Mouse (Mus musculus) forebrain, embryonic 15.5 days (tissue): Measurements from ENCODE around the gene Scn3a. TPM values are rescaled to one million over a fixed set of nuclear protein-coding genes. Genes with fewer than 3 reads are reported as not detected.
A peak's percentile ranks its signal among the peaks of the same experiment; 100 is the strongest.

Source experiments
- ATAC-seq: fragments of 200-750 bp; cut with Nextera tagmentation; replicated peaks from 2 replicates; pipeline ENCODE4 v1.8.0; 2017; ENCODE audit warnings: mild to moderate bottlenecking, moderate TSS enrichment, moderate library complexity
- H3K27ac ChIP-seq: fragments of 300-500 bp; sonication (generic); replicated peaks from 2 replicates; pipeline ENCODE4 v1.5.1; 2015; ENCODE audit warnings: mild to moderate bottlenecking, inconsistent platforms
- H3K27me3 ChIP-seq: fragments of 300-500 bp; sonication (generic); 2 replicates; pipeline ENCODE4 v1.6.1; 2015; ENCODE audit warnings: inconsistent platforms
- H3K36me3 ChIP-seq: fragments of 300-500 bp; sonication (generic); 2 replicates; pipeline ENCODE4 v1.6.1; 2015; ENCODE audit warnings: mild to moderate bottlenecking, inconsistent platforms
- H3K4me1 ChIP-seq: fragments of 300-500 bp; sonication (generic); 2 replicates; pipeline ENCODE4 v1.6.1; 2015; ENCODE audit warnings: inconsistent platforms
- H3K4me2 ChIP-seq: fragments of 300-500 bp; sonication (generic); replicated peaks from 2 replicates; pipeline ENCODE4 v1.6.1; 2015; ENCODE audit warnings: mild to moderate bottlenecking, inconsistent platforms
- H3K4me3 ChIP-seq: fragments of 300-500 bp; sonication (generic); 2 replicates; pipeline ENCODE4 v1.5.1; 2015; ENCODE audit warnings: mild to moderate bottlenecking, inconsistent platforms
- H3K9ac ChIP-seq: fragments of 300-500 bp; sonication (generic); replicated peaks from 2 replicates; pipeline ENCODE4 v1.6.1; 2015; ENCODE audit warnings: mild to moderate bottlenecking, inconsistent platforms
- H3K9me3 ChIP-seq: fragments of 300-500 bp; sonication (generic); 2 replicates; pipeline ENCODE4 v1.6.1; 2016; ENCODE audit warnings: inconsistent platforms
- WGBS: fragments of 180-500 bp; shearing (Covaris S2); methylation state at CpG from one replicate; pipeline ENCODE4 v1.1.7; 2015; ENCODE audit warnings: mixed read lengths; 5-methylcytosine and 5-hydroxymethylcytosine counted together
- polyA plus RNA-seq: library from polyadenylated mRNA; unstranded; fragments of >200 nt; fragmentation: Nextera tagmentation; extraction: Ambion mirVana; gene quantifications from 2 replicates; pipeline ENCODE4 v1.2.1, GENCODE M21; 2015

The Scn3a gene
- polyA plus RNA-seq, 1 experiment from 2014 or later = 51.9 TPM

DNA sequence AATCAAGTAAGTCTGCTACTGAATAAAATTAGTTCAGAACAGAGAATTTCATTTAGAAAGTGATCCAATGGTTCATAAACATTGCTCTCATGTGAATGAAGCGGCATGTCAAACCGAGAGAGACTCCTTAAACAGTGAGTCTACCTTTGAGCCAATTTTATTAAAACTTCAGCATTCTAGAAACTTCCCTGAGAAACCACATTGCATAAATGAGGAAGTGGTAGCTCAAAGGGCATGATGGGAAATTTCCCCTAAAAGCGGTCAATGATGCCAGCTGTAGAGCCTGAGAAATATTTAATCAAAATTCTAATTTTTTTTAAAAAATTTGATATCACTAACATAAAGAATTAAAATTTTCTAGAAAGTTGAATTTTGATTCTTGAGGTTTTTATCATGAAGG is 16.9 kb downstream of the Scn3a start:
- 98% methylated on average over 3 of the region's 3 CpGs for WGBS
- Histone ChIP-seq H3K27ac (no peak overlapping the region), H3K9ac (no peak overlapping the region), H3K4me2 (no peak overlapping the region), H3K4me1 (peaks cover 7% of the 10 kb centered on the region), H3K36me3 (no peaks in the 10 kb centered on the region), H3K9me3 (no peaks in the 10 kb centered on the region), H3K27me3 (no peaks in the 10 kb centered on the region), H3K4me3 (no peak overlapping the region)
- ATAC-seq = no peak

DNA sequence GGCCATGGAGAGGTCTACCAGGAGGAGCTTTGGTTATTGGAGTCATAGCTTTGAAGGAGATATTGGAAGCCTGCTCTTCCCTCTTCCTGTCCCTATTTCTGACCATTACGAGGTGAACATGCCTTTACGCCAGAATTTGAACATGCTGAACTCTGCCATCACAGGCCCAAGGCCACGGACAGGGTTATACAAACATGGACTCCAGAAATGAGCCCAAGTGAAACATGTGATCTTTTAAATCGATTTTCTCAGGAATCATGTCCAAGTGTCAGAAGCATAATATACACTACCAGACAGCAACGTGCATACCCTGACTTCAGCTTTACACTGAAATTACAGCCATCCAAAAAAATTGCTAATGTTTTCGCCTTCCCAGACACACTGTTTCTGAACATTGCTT is 18.8 kb downstream of the Scn3a start:
- H3K4me1 ChIP-seq = peaks cover 7% of the 10 kb centered on the region
- H3K4me3 ChIP-seq = no peak overlapping the region
- H3K9me3 ChIP-seq = no peaks in the 10 kb centered on the region
- no peak overlapping the region for H3K27ac ChIP-seq
- H3K4me2 ChIP-seq = no peak overlapping the region
- 96% methylated on average over 6 of the region's 6 CpGs for WGBS
- no peak overlapping the region for H3K9ac ChIP-seq
- no peak for ATAC-seq
- no peaks in the 10 kb centered on the region for H3K27me3 ChIP-seq
- H3K36me3 ChIP-seq = no peaks in the 10 kb centered on the region

GRCm38 (mm10) chr2:65547341-65547740 is 20.1 kb downstream of the Scn3a start:
- Histone ChIP-seq H3K27ac (no peak overlapping the region), H3K9ac (no peak overlapping the region), H3K9me3 (no peaks in the 10 kb centered on the region), H3K4me2 (no peak overlapping the region), H3K36me3 (no peaks in the 10 kb centered on the region), H3K4me3 (no peak overlapping the region), H3K4me1 (peaks cover 12% of the 10 kb centered on the region), H3K27me3 (no peaks in the 10 kb centered on the region)
- 64% methylated on average over 4 of the region's 4 CpGs for WGBS
- no peak for ATAC-seq

DNA sequence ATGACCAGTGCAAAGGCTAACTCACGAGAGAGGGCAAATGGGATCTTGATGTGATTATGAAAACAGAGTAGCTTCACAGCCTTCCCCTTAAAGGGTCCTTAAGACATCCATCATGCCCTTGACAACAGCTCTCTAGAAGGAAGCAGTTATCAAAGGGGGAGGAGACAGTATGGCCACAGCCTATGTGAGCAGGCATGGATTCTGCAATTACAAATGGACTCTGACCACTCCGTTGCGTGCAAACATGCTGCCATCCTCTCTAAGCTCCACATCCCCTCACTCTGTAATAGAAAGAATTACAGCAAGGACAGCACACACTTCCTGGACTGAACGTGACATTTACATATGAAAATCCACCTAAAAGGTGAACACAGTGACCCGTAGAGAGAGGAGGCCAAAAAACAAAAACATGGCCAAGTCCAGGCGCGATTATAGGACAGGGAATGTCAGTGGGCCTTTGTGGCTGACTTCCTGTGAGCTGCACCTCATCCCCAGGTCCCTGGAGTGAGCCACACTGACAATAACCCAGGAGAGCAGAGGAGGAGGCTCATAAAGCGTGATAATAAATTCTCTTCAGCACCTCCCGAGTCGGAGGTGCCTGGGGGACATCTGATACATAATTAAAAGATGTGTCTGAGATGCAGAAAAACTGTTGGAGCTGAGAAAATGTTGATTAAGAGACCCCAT is 24.4 kb downstream of the Scn3a start:
- Histone ChIP-seq H3K9ac (no peak overlapping the region), H3K36me3 (no peaks in the 10 kb centered on the region), H3K27ac (no peak overlapping the region), H3K9me3 (no peaks in the 10 kb centered on the region), H3K4me2 (no peak overlapping the region), H3K27me3 (no peaks in the 10 kb centered on the region), H3K4me1 (peaks cover 8% of the 10 kb centered on the region; the same call in 1 of the 2 replicates), H3K4me3 (no peak overlapping the region)
- WGBS = 68% methylated on average over 10 of the region's 10 CpGs
- no peak for ATAC-seq

DNA sequence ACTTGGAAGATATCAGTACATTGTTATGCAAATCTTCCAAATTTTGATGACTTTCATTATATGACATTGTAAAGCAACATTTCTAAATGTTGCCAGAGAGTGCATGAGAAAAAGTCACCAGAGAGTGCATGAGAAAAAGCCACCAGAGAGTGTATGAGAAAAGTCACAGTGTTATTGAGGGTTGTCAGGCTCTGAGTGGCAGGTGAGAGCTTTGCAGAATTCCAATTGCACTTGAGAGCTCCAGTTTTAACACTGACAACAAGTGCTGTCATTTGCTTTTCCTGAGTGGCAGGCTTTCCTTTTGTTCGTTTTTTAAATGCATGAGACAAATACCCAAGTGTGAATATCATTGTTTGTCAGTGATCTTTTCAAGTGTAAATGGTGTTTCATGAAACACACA is 25.6 kb downstream of the Scn3a start:
- 47% methylated on average over 1 of the region's 1 CpGs for WGBS

GRCm38 (mm10) chr2:65538436-65538835 is 29.0 kb downstream of the Scn3a start:
- WGBS = 71% methylated on average over 5 of the region's 5 CpGs
- H3K4me1 ChIP-seq = peaks cover 6% of the 10 kb centered on the region; the same call in 1 of the 2 replicates
- 0 out of 2 replicates have a peak, but pooled peaks cover 3% of the 10 kb centered on the region for H3K36me3 ChIP-seq
- no peak overlapping the region for H3K4me3 ChIP-seq
- H3K9ac ChIP-seq = no peak overlapping the region
- no peak overlapping the region for H3K27ac ChIP-seq
- no peak overlapping the region for H3K4me2 ChIP-seq
- H3K9me3 ChIP-seq = no peaks in the 10 kb centered on the region
- no peaks in the 10 kb centered on the region for H3K27me3 ChIP-seq
- ATAC-seq = no peak

More for the DNA sequence above, 25.6 kb downstream of the Scn3a start:
- ATAC-seq = peak; percentile 44; the same call in 1 of the 2 replicates
- Histone ChIP-seq H3K9me3 (no peaks in the 10 kb centered on the region), H3K27ac (no peak overlapping the region), H3K4me3 (no peak overlapping the region), H3K36me3 (no peaks in the 10 kb centered on the region), H3K4me1 (peaks cover 8% of the 10 kb centered on the region; the same call in 1 of the 2 replicates), H3K4me2 (no peak overlapping the region), H3K27me3 (no peaks in the 10 kb centered on the region), H3K9ac (no peak overlapping the region)

- WGBS = 76% methylated on average over 10 of the region's 10 CpGs
- 0 out of 2 replicates have a peak, but pooled peaks have one; percentile 23 for ATAC-seq
These were observed 35.1 kb downstream of the Scn3a start for GRCm38 (mm10) chr2:65532127-65532854.

GRCm38 (mm10) chr2:65529148-65529547 is 38.3 kb downstream of the Scn3a start:
- H3K27me3 ChIP-seq = no peaks in the 10 kb centered on the region
- peaks cover 19% of the 10 kb centered on the region for H3K36me3 ChIP-seq
- no peak overlapping the region for H3K4me2 ChIP-seq
- H3K4me3 ChIP-seq = no peak overlapping the region
- ATAC-seq = no peak
- no peak overlapping the region for H3K27ac ChIP-seq
- no peak overlapping the region for H3K9ac ChIP-seq
- H3K4me1 ChIP-seq = no peaks in the 10 kb centered on the region
- 77% methylated on average over 5 of the region's 5 CpGs for WGBS
- no peaks in the 10 kb centered on the region for H3K9me3 ChIP-seq

More at GRCm38 (mm10) chr2:65532127-65532854, 35.1 kb downstream of the Scn3a start:
- Histone ChIP-seq H3K4me2 (no peak overlapping the region), H3K27me3 (no peaks in the 10 kb centered on the region), H3K27ac (0 out of 2 replicates have a peak overlapping the region, but pooled peaks have one; percentile 15), H3K9ac (no peak overlapping the region), H3K36me3 (peaks cover 6% of the 10 kb centered on the region; the same call in 1 of the 2 replicates), H3K9me3 (no peaks in the 10 kb centered on the region), H3K4me1 (no peaks in the 10 kb centered on the region), H3K4me3 (no peak overlapping the region)

GRCm38 (mm10) chr2:65516703-65517102 is 50.7 kb downstream of the Scn3a start:
- Histone ChIP-seq H3K36me3 (peaks cover 16% of the 10 kb centered on the region), H3K27me3 (no peaks in the 10 kb centered on the region), H3K27ac (no peak overlapping the region), H3K4me1 (no peaks in the 10 kb centered on the region), H3K4me3 (no peak overlapping the region), H3K4me2 (no peak overlapping the region), H3K9me3 (no peaks in the 10 kb centered on the region), H3K9ac (no peak overlapping the region)
- WGBS = 74% methylated on average over 6 of the region's 6 CpGs
- no peak for ATAC-seq

- no peak overlapping the region for H3K9ac ChIP-seq
- no peak for ATAC-seq
- 82% methylated on average over 12 of the region's 12 CpGs for WGBS
- H3K4me2 ChIP-seq = no peak overlapping the region
- H3K9me3 ChIP-seq = no peaks in the 10 kb centered on the region
- H3K4me3 ChIP-seq = no peak overlapping the region
- peaks cover 22% of the 10 kb centered on the region for H3K36me3 ChIP-seq
- H3K27ac ChIP-seq = no peak overlapping the region
- no peaks in the 10 kb centered on the region for H3K27me3 ChIP-seq
- H3K4me1 ChIP-seq = no peaks in the 10 kb centered on the region
These were observed 59.2 kb downstream of the Scn3a start for GRCm38 (mm10) chr2:65508217-65508616.

DNA sequence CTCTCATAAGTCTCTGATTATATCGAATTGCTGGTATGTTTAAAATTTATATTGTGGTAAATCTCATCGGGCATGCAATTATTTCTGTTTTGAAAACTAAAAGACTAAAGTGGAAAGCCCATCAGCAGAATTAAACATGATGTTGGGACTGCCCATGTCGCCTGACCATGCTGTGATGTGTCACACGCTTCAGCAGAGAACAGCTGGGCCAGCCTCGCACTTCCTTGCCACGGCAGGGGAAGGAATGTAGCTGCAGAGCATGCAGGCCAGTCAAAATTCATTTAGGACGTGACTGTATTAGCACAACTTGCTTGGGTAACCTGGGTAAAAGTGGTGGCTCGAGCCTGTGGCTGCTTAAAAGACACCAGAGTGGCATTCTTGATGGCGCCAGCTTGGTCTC is 77.0 kb downstream of the Scn3a start:
- Histone ChIP-seq H3K4me2 (no peak overlapping the region), H3K9ac (no peak overlapping the region), H3K4me1 (no peaks in the 10 kb centered on the region), H3K4me3 (no peak overlapping the region), H3K27ac (no peak overlapping the region), H3K9me3 (no peaks in the 10 kb centered on the region), H3K27me3 (no peaks in the 10 kb centered on the region), H3K36me3 (peaks cover 18% of the 10 kb centered on the region)
- WGBS = 85% methylated on average over 9 of the region's 9 CpGs
- ATAC-seq = no peak

DNA sequence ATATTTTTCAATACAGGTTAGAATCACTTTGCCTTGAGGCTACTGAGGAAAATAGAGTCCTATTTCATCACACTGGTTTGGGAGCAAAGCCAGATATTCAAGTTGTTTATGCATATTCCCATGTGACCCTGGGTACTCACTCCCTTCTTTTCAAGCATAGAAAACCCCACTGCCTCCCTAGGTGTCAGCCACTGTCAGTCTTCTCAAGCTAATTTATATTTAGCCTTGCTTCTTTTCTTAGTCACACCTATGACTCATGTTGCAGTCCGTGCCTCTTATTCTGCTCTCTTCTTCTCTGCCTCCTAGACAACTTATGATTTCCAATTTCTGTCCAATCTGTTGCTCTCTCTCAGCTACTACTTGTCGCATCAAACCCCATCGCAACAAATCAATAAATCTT is 84.0 kb downstream of the Scn3a start:
- Histone ChIP-seq H3K27me3 (no peaks in the 10 kb centered on the region), H3K36me3 (peaks cover 21% of the 10 kb centered on the region), H3K4me2 (no peak overlapping the region), H3K9ac (no peak overlapping the region), H3K27ac (no peak overlapping the region), H3K4me3 (no peak overlapping the region), H3K9me3 (no peaks in the 10 kb centered on the region), H3K4me1 (no peaks in the 10 kb centered on the region)
- 78% methylated on average over 3 of the region's 3 CpGs for WGBS
- no peak for ATAC-seq
